Mouse (Mus musculus) heart, postnatal 25 days (tissue): ENCODE measurements around the gene Dcps. TPM values are rescaled to one million over a fixed set of nuclear protein-coding genes. Genes with fewer than 3 reads are reported as not detected.

Experiments
- DNase-seq: peaks from one replicate; pipeline ENCODE4 v3.0.0; 2022; ENCODE audit warnings: low spot score
- intact Hi-C: fragments of 180-260 bp; cut with DNase I; formaldehyde crosslinking; loops from one replicate; pipeline ENCODE4 v1.15.1; 2025
- total RNA-seq, 2 experiments: library from RNA; stranded (reverse); gene quantifications; 2 replicates each; pipeline ENCODE4 v1.2.3; 2021

The Dcps gene
- total RNA-seq, 2 experiments from 2014 or later, result 15.6 to 15.8 TPM

DNA sequence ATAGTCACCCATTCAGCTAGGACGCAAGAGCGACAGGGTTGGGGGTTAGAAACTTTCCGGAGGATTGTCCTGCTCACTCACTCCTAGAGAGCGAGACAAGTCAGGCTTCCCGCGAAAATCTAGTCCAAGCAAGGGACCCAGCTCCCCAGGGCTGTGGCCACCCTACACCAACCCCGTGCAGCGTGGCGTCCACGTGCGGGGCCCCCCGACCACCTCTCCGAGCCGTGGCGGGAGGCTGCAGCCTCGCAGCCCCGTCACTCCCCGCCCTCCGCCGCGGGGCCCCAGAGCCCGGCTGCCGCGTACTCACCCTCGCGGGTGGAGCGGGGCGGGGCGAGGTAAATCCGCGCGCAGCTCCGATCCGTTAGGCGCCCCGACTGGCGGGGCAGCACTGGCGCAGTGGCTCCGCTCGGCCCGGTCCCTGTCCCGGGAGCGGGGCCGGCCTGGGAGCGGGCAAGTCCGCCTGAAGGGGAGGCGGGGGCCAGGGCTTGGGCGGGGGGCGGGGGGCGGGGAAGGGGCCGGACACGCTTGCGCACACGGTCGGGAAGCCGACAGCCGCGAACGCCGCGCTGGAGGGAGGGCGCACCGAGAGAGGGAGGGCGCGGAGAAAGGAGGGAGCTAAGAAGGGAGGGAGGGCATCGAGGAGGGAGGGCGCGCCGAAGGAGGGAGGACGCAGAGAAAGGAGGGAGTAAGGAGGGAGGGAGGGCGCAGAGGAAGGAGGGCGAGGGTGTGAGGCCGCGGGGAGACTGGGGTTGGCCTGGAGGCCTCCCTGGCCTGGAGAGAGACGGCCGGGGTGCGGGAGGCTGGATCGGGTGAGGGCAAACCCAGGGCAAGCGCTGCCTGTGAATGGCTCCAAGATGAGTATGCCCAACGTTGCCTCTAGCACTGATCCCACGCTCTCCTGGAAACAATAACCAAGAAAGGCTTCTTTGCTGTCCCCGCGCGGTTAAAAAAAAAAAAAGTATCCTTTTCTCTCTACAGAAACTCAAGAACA is 59.2 kb downstream of the Dcps start:
- DNase-seq, result peak; percentile 77
- intact Hi-C loops, result loop anchor here (2.0 to 5.0 kb wide), 2 partner anchors 46 to 78 kb away; no protein-coding TSS in a partner anchor

DNA sequence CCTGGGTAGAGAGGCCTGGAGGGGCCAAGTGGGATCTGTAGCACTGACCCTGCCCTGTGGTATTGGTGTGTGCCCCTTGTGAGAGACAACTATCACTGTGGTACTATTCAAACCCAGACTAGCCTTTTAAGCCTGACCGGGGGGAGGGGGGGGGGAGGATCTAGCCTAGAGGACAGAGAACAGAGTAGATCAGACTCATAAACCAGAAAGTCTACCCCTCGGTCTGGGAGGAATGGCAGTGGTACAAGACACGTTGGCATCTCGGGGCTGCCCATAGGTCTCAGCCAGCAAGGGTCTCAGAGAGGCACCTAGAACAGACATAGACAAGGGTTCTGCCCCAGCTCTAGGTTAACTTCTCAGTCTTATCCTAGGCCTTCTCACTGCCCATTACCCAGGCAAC is 60.1 kb downstream of the Dcps start:
- intact Hi-C loops, result loop anchor here (2.0 to 5.0 kb wide), 2 partner anchors 46 to 77 kb away; no protein-coding TSS in a partner anchor
- DNase-seq, result no peak

DNA sequence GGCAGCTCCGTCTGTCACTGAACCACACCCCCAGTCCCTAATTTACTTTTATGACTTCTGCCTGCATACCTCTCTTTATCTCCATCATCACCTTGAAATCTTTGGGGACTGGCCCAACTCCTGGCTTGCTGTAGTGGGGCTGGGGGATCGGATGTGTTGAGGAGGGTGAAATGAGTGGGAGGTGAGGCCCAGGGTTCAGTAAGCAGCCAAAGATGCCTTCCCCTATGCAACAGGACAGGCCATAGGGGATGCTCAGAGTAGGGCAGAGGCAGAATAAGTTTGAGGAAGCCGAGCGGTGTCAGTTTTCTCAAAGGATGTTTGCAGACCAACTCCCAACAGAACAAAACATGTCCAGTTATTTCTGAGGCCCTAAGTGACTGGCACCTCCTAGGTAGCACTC is 60.6 kb downstream of the Dcps start:
- intact Hi-C loops, result loop anchor here (5.0 kb wide), 1 partner anchor 47 kb away; no protein-coding TSS in a partner anchor
- DNase-seq, result no peak

DNA sequence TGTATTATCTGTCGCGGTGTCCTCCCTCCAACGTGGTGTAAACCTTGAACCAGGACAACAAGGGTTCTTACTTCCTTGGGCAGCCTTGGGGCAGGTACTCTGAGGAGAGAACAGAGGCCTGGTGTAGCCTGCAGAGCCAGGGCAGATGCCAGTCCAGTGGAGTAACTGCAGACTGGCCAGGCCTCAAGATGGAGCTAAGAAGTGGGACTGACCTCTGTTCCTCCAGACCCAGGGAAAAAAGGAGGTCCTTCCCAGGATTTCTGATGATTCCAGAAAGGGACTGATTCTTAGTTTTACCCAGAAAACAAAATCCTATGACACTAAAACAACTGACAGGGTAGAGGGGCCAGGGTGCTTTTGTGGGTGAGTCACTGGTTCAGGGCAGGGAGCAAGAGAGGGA is 61.6 kb downstream of the Dcps start:
- intact Hi-C loops, result no loop called here
- no peak for DNase-seq

DNA sequence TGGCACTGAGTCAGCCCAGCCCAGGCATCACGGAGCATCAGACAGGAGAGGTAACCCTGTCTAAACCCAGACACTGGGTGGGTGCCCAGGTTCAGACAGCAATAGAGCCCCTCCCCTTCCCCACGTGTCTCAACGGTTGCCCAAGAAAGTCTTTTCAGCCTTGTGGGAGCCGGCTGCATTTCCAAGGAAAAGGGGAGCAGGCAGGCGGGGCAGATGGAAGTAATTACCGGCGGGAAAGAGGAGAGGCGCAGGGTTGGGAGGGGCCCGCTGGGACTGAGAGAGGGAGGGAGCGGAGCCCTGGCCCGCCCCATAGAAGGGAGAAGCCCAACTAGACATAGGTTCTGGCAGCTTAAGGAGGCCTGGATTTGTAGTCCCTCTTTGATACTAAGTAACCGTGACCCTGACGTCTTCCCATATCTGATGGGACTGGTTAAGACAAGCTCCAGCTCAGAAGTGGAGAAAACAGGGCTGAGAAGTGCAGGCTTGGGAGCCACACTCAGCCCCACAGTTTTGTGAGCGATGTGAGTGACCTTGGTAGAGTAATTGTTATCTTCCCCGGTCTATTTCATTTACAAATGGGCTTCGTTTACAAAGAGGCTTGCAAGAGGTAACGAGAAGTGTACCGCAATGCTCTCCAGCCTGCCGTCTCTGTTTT is 63.8 kb downstream of the Dcps start:
- intact Hi-C loops, result no loop called here
- DNase-seq, result peak; percentile 62

DNA sequence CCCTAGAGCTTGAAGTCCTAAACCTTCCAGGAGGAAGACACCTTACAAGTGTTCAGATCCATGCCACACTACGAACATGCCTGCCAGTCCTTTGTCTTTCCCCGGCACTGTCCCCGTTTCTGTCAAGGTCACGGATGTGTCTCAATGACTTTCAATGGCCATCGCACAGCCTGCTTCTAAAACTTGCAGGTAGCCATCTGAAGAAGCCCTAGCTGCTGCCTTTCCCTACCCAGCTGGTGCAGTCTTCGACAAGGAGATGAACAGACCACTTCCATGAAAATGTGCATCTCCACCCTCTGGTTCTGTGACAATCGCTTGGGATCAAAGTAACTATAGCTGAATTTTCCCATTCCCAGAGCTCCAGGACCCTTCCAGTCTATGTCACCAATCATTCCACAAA is 64.4 kb downstream of the Dcps start:
- DNase-seq, result no peak
- intact Hi-C loops, result no loop called here

DNA sequence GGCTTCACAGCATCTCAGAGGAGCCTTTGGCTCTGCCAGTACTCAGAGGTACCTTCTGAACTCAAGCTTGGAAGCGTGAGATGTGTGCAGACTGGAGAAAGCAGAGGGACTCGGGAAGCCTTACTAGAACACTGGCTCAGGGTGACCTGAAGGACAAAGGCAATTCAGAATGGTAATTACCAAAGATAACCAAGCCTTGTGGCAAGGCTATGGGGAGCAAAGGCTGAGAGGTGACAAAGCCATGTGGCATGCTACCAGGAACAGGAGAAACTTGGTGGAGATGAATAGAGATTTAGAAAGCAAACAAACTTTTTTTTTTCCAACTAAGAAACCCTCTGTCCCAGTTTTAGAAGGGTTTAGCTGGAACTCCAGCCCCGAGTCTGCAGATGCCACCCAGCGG is 65.3 kb downstream of the Dcps start:
- no peak for DNase-seq
- intact Hi-C loops, result no loop called here

DNA sequence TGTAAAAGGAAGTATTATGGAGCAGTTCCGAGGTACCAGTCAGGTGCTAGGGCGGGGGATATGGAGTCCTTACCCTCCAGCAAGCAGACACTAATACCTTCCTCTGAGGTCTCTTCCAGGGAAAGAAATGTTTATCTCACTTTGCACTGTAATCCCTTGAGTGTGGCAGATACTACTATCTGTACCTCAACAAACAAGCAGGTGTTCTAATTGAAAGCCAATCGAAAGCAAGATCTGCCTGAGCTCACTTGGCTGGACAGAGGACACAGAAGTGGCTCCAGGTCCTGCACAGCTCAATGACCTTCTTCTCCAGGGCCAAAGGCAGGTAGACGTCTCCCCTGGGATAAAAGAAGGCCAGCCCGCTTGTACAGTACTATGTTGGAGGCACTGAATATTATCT is 65.8 kb downstream of the Dcps start:
- DNase-seq, result no peak

DNA sequence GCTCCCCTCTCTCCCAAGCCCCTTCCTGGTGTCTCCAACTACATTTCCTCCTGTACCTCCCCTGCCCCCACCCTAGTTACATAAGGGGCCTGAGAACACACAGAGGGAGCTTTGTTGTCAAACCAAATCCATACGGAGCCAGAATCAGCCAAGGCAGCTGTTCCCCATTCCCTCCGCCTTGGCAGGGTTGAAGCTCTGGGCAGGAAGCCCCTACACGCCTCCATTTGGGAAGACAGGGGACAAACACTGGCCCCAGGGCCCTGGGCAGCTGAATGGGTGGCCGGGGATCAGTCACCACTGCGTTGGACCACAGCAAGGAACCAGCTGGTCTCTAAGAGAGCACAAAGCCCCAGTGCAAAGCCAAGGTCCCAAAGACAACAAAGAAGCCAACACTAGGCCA is 66.9 kb downstream of the Dcps start:
- intact Hi-C loops, result no loop called here
- peak; percentile 82 for DNase-seq

More for the DNA sequence above, 65.8 kb downstream of the Dcps start:
- intact Hi-C loops, result no loop called here

DNA sequence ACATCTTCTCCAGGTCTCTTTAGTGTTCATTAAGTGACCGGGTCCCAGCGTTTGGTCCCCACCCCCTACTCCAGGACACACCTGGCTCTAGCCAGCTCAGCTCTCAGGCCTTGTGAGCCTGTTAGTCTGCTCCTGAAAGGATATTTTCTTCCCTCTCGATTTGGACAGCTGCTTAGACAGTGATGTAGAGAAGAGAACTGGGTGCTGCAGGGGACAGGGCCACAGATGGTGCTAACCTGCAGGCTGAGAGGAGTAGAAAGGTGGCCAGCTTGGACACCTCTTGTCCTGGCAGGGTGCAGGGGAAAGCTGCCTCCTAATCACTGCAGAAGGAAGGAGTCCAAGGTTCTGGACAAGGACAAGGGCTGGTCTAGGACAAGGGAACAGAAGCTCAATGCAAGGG is 67.8 kb downstream of the Dcps start:
- no peak for DNase-seq
- intact Hi-C loops, result no loop called here

DNA sequence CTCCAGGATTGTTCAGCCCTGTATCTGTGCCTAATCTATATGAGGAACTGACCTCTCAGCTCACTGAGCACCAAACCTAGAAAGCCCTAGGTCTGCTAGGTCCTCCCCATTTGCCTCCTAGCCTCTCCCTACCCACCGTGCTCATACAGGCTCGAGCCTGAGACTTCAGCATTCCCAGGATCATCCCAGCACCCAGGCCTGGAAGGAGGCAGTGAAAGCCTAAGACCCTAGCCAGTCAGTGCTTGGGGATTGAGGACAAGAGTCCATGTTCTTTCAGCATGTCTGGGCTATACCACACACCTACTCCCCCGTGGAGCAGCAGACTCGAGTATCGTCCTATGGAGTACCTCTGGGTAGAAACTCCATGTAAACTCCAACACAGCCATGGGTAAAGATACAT is 68.5 kb downstream of the Dcps start:
- DNase-seq, result no peak
- intact Hi-C loops, result no loop called here

DNA sequence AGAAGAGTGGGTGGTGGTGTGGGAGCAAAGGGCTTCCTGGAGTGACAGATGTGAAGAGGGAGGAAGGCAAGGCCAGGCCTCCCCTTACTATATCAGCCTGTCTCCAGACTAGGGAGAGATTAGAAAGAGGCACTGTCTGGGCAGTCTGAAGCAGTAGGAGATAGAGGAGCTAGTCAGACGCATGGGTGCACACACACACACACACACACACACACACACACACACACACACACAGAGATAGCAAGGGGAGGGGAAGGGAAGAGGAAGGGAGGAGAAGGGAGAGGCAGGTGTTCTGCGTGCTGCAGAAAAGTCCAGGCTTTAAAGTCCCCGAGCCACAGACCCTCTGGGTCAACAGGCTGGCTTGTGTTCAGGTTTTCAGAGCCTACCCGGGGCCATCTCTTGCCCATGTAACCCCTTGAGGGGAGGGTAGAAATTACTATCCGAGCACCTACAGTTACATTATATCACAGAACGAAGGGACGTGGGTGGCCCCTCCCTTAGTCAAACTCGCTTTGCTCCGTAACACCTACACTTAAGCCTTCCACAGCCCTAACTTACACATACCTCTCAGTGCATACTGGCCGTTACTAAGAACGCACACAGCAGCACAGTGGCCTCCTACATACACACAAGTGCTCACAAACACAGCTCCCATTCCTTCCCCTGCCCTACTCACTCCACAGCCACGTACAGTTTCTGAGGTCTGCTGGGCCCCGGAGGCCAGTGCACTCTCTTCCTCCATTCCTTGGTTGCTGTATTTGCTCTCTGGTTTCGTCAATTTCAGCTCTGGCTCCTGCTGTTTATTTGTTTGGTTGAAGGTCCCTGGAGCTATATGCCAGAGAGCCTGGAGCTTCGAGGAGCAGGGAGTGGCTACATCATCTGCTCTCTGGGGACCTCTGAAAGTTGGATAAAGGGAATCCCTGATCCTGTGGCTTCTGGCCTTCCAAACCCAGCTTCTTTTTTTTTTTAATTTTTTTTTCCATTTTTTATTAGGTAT is 69.7 kb downstream of the Dcps start:
- intact Hi-C loops, result no loop called here
- DNase-seq, result no peak

DNA sequence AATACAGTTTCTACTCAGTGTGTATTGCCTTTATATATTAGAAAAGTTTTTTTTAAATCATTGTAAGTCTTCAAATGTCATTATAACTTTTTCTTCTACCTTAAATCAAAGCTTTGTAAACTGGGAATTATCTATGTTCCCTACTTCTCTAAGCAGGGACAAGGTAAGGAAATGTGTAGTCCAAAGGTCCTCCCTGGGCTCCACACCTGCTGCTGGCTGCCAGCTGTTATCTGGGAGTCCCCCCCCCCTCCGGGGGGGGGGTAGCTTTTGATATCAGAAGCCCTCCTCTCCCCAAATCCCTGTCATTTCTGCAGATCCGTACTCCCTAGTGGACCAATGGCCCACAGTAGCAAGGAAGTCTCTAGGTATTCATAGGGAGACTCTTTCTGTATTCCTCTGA is 70.4 kb downstream of the Dcps start:
- intact Hi-C loops, result no loop called here
- no peak for DNase-seq

DNA sequence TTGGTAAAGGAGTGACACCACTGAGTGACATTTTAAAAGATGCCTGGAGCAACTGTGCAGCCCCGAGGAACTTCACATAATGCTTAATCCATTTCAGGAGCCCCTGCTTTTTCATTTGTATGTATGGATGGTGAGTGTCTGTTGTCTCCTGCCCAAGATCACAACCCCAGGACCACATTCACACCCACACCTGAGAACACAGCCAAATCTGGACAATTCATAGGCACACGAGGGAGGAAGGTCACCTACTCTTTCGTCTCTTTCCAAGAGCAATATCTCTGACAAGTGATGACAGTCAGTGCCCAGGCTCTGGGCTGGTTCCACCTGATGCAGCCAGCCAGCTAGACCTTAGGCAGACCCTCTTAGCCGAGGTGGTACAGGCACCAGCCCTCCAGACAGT is 71.2 kb downstream of the Dcps start:
- no peak for DNase-seq
- intact Hi-C loops, result no loop called here

DNA sequence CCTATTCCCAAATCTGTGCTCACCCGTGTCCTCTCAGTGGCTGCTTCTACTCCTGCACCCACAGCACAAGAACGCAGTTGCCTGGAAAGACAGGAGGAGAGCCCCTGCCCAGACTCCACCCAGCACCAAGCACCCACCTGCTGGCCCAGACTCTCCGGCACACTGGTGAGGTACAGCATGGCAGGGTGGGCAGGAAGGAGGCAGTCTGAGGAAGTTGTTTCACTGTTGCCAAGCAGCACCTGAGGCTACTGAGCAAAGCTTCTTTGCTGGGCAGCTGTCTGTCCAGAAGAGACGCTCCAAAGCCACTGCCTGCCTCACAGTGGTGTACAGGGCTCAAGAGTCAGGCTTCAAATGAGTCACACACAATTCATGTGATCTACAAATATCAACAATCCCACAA is 77.1 kb downstream of the Dcps start:
- DNase-seq, result no peak
- intact Hi-C loops, result no loop called here

DNA sequence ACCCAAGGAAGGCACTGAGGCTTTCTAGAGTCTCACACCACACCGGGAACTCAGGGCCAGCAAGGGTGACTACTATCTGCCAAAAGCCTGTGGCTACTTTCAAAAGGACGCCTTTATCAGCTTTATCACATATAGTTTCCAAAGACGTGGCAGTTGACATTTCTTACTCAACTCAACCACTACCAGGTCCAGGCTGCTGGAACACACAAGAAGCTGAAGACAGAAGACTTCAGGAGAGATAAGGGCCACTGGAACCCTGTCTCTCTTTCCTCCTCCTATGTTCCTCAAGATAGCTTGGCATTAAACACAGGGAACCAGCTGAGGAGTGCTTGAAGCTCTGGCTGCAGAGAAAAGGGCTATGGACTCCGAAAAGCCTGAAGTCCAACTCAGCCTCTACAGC is 78.0 kb downstream of the Dcps start:
- intact Hi-C loops, result no loop called here
- DNase-seq, result no peak

DNA sequence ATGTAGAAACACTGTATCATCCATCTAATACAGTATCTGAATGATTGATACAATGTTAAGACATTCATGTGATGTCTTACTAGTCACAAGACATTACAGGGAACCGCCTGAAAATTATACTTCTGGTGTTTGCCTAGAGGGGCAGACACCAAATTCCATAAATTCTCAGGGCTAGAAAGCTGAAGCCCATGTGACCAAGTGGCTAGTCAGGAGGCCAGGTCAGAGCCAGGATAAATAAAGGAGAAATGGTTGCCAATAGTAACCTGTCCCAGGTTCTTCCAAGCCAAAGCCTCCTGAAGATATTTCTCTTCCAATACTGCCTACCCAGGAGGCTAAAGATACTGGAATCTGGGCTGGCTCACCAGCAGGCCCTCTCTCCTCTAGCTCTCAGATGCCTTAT is 80.1 kb downstream of the Dcps start:
- intact Hi-C loops, result no loop called here
- no peak for DNase-seq

DNA sequence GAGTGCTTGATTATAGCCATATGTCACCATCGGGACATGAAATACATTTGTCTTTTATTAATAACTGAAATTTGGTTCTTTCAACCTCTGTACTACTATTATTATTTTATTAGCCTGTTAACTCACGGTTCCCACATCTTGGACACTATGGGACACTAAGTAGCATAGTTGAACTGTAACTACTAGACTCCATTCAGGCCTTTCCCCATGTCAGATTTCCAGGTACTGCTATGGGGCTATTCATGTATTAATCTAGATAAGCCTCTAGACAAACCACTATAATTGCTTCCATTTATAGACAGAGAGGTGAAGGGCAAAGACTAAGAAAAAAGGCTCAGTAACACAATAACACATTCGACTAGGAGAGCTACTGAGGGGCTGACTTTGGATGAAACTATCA is 82.5 kb downstream of the Dcps start:
- intact Hi-C loops, result no loop called here
- DNase-seq, result no peak

DNA sequence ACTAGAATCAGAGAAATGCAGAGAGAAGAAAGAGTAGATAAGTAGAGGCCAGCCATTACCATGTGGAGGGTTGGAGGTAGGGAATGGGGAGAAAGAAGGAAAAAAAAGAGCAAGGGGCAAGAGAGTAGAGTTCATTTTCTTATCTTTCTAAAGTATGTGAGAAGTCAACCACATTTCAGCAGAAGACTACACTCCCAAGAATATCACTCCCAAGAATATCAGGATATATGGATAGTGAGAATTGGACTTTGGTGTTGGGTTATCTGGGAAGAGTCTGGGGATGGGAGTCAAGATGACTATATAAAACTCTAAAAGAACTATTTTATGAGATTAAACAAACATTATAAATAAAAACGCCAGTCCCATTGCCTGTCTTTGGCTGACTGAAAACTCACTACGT is 83.0 kb downstream of the Dcps start:
- DNase-seq, result no peak
- intact Hi-C loops, result no loop called here
